Mouse (Mus musculus) stomach, postnatal 0 days (tissue): ENCODE measurements around the gene Rrbp1. TPM values are rescaled to one million over a fixed set of nuclear protein-coding genes. Genes with fewer than 3 reads are reported as not detected.

Experiments
- ATAC-seq: fragments of 200-750 bp; cut with Nextera tagmentation; 2 replicates; pipeline ENCODE4 v1.8.0; 2017; ENCODE audit not compliant: low FRiP score, low TSS enrichment
- DNase-seq: peaks from one replicate; pipeline ENCODE4 v3.0.0-alpha.2; 2016; ENCODE audit warnings: low spot score
- H3K27ac ChIP-seq: fragments of 300-500 bp; sonication (generic); replicated peaks from 2 replicates; pipeline ENCODE4 v1.5.1; 2014; ENCODE audit warnings: mild to moderate bottlenecking, control low read depth
- H3K27me3 ChIP-seq: fragments of 300-500 bp; sonication (generic); 2 replicates; pipeline ENCODE4 v1.6.1; 2014; ENCODE audit warnings: low read length; ENCODE audit not compliant: control insufficient read depth, insufficient read depth
- H3K36me3 ChIP-seq: fragments of 300-500 bp; sonication (generic); 2 replicates; pipeline ENCODE4 v1.6.1; 2014; ENCODE audit warnings: low read length, mixed read lengths; ENCODE audit not compliant: control insufficient read depth, insufficient read depth
- H3K4me1 ChIP-seq: fragments of 300-500 bp; sonication (generic); replicated peaks from 2 replicates; pipeline ENCODE4 v1.6.1; 2014; ENCODE audit warnings: antibody characterized with exemption; ENCODE audit not compliant: control insufficient read depth, insufficient read depth
- H3K4me2 ChIP-seq: fragments of 300-500 bp; sonication (generic); replicated peaks from 2 replicates; pipeline ENCODE4 v1.6.1; 2014; ENCODE audit warnings: low read depth, mild to moderate bottlenecking, control low read depth, moderate library complexity
- H3K4me3 ChIP-seq: fragments of 300-500 bp; sonication (generic); 2 replicates; pipeline ENCODE4 v1.5.1; 2014; ENCODE audit warnings: low read depth, low read length, control low read depth
- H3K9ac ChIP-seq: fragments of 300-500 bp; sonication (generic); 2 replicates; pipeline ENCODE4 v1.6.1; 2014; ENCODE audit warnings: mild to moderate bottlenecking, low read length, control low read depth, mixed read lengths
- H3K9me3 ChIP-seq: fragments of 300-500 bp; sonication (generic); 2 replicates; pipeline ENCODE4 v1.6.1; 2016; ENCODE audit warnings: low read length; ENCODE audit not compliant: control insufficient read depth
- CTCF ChIP-seq: IDR thresholded peaks from 2 replicates; pipeline ENCODE4 v1.5.1; 2016; ENCODE audit warnings: antibody characterized with exemption, low read depth, mild to moderate bottlenecking, moderate library complexity
- EP300 ChIP-seq: optimal IDR thresholded peaks from 2 replicates; pipeline ENCODE3; 2016; ENCODE audit warnings: antibody characterized with exemption
- WGBS: fragments of 180-500 bp; shearing (Covaris S2); extraction: QIAGEN DNeasy Blood & Tissue Kit; methylation state at CpG from one replicate; pipeline ENCODE4 v1.1.7; 2014; 5-methylcytosine and 5-hydroxymethylcytosine counted together
- polyA plus RNA-seq: library from polyadenylated mRNA; unstranded; fragments of >200 nt; fragmentation: Nextera tagmentation; extraction: Ambion mirVana; gene quantifications from 2 replicates; pipeline ENCODE4 v1.2.1, GENCODE M21; 2015

Gene Rrbp1
- polyA plus RNA-seq, 1 experiment from 2014 or later = 69.0 TPM

DNA sequence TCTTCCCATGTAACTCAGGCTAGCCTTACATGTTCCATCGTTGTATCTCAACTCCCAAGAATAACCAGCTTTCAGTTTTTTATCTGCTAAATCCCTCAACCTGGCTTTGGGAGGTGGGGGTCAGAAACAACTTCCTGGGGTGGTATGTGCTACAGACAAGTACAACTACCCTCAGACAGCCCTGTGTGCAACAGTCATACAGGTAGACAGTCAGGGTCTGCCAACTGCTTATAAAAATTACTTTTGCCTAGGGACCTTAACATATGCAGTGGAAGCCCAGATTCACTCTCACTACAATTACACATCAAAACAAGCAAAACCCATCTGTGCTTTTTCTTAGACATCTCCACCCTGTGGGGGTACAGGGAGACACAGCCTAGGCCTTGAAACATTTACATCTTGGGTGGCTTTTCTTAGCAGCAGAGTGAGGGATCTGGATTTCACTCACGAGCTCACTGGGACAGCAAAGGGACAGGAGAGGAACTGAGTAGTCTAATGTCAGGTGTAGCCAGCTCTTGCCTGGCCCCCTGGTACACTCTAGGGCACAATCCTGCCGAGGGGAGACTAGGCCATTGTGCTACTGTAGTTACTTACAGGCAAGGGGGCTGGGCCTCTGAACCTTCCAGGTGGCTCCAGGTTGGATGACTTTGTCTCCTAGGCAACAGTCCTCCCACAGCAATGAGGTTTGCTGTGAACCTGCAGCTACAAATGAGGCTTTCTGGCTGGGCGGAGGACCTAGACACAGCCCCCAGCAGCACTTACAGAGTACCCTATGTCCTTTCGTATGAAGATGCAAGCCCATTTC is 34.9 kb upstream of the Rrbp1 start:
- H3K27me3 ChIP-seq = no peaks in the 10 kb centered on the region
- H3K27ac ChIP-seq = no peak overlapping the region
- peaks cover 6% of the 10 kb centered on the region; the same call in 1 of the 2 replicates for H3K9me3 ChIP-seq
- DNase-seq = no peak
- H3K9ac ChIP-seq = no peak overlapping the region
- no peak overlapping the region for H3K4me3 ChIP-seq
- TF ChIP-seq EP300 (no peak), CTCF (no peak)
- H3K4me1 ChIP-seq = no peaks in the 10 kb centered on the region
- no peaks in the 10 kb centered on the region for H3K36me3 ChIP-seq
- 53% methylated on average over 5 of the region's 5 CpGs for WGBS
- H3K4me2 ChIP-seq = no peak overlapping the region
- ATAC-seq = no peak

DNA sequence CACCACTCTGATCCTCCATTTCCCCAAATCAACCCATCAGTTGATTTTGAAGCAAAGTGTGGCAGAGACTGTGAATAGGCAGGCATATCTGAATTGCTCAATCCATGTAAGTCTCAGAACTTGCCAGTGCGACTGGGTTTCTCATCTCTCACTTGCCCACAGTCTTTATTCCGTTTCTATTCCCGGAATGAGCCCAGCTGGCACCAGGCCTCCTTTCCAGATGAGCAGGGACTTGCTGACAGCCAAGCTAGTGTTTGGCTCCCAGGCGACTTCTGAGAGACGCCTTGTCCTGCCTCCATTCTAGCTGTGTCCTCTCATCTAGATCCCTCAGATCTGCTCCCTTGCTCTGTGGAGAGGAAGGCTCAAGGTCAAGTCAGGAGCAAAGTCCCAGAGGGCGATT is 33.7 kb upstream of the Rrbp1 start:
- no peak for DNase-seq
- 75% methylated on average over 6 of the region's 6 CpGs for WGBS
- ATAC-seq = no peak
- H3K36me3 ChIP-seq = no peaks in the 10 kb centered on the region
- H3K9ac ChIP-seq = no peak overlapping the region
- H3K4me1 ChIP-seq = no peaks in the 10 kb centered on the region
- H3K27me3 ChIP-seq = no peaks in the 10 kb centered on the region
- no peak overlapping the region for H3K27ac ChIP-seq
- H3K9me3 ChIP-seq = peaks cover 6% of the 10 kb centered on the region; the same call in 1 of the 2 replicates
- H3K4me2 ChIP-seq = no peak overlapping the region
- no peak overlapping the region for H3K4me3 ChIP-seq
- TF ChIP-seq EP300 = no peak
- no peak for TF ChIP-seq CTCF

DNA sequence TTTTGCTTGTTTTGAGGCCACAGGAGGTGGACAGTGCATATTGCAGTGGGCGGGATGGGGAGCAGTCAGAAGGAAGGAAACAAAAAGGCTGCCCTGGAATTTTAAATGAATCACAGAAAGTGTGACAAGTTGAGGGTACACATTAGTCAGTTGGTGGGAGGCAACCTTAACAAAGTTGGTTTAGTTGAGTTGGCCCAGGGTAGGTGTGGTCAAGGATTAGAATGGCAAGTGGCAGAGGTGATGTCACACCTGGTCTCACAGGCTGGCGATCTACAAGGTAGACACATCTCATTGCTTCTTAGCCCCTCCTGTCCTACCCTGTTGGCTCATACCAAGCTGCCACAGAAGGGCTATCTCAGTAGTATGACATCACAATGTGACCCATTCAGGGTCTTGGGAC is 21.6 kb upstream of the Rrbp1 start, which contains the start of gene Banf2:
TSS of gene Banf2 (plus strand) at position 396 of the 400 bp plus-strand sequence.
- H3K4me2 ChIP-seq = no peak within 1 kb of the TSS
- no peak within 1 kb of the TSS for H3K27ac ChIP-seq
- no peaks in the 10 kb centered on the region for H3K4me1 ChIP-seq
- TF ChIP-seq EP300 = no peak
- no peak for TF ChIP-seq CTCF
- no peaks in the 10 kb centered on the region for H3K27me3 ChIP-seq
- H3K9me3 ChIP-seq = no peaks in the 10 kb centered on the region
- no peak for DNase-seq
- ATAC-seq = peak; percentile 68
- no peaks in the 10 kb centered on the region for H3K36me3 ChIP-seq
- H3K4me3 ChIP-seq = no peak within 1 kb of the TSS
- no peak within 1 kb of the TSS for H3K9ac ChIP-seq
- WGBS = 83% methylated on average over 2 of the region's 2 CpGs

DNA sequence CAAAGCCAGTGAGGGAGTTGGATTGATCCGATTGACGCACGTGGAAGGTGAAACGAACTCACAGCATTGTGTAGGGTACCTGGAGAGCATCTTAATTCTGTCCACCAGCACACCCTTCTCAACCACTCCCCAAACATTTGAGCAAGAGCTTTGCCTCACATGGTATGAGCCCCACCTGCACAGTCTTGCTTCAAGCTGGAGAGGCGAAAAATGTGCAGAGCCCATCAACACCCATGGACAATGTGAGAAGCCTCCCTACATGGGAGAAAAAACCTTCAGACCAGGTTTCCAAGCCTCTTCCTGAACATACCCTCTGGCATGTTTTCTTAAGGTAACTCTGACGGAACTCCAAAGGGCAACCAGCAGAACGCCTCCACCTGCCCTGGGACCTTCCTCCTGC is 19.7 kb upstream of the Rrbp1 start:
- H3K4me3 ChIP-seq = no peak overlapping the region
- H3K27me3 ChIP-seq = no peaks in the 10 kb centered on the region
- no peak overlapping the region for H3K9ac ChIP-seq
- TF ChIP-seq CTCF (no peak), EP300 (no peak)
- no peaks in the 10 kb centered on the region for H3K36me3 ChIP-seq
- H3K9me3 ChIP-seq = no peaks in the 10 kb centered on the region
- H3K27ac ChIP-seq = no peak overlapping the region
- no peak overlapping the region for H3K4me2 ChIP-seq
- ATAC-seq (no peak), DNase-seq (no peak)
- 80% methylated on average over 7 of the region's 7 CpGs for WGBS
- no peaks in the 10 kb centered on the region for H3K4me1 ChIP-seq

DNA sequence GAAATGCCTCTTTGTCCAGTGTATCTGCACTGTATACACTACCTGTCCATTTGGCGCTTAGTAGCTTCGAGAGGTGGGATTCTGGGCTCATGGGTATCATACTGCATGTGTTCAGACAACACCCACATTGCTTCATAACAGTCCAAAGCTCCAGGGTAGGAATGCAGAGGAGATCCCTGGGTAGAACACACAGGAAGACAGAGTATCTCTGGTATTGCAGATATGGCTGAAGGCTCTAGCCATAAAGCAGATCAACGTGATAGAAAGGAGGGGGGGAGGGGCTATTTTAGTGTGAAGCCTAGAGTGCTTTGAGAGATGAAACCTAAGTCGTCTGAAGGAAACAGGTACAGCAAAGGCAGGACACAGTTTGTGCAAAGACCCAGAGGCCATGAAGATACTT is 15.4 kb upstream of the Rrbp1 start:
- 74% methylated on average over 4 of the region's 4 CpGs for WGBS
- DNase-seq = no peak

DNA sequence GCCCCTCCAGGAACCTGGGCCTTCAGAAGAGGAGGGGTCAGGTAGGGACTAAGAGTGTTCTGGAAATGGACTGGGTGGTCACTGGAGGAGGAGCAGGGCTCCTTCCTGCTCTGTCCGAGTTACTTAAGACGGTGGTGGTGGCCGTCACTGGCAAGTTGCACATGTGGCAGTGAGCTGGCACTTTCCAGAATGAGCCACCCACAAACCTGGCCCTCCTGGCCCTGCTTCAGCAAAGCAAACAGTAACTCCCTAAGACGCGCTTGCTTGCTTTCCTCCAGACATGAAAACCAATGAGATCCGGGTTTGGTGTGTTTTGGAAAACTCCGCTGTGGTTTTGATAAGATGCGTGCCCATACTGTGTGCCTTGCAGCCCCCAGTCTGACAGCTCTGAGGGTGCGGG is 14.3 kb upstream of the Rrbp1 start:
- WGBS = 59% methylated on average over 9 of the region's 9 CpGs
- ATAC-seq = peak; percentile 83
- H3K4me1 ChIP-seq = no peaks in the 10 kb centered on the region

More for the DNA sequence above, 15.4 kb upstream of the Rrbp1 start:
- Histone ChIP-seq H3K4me3 (no peak overlapping the region), H3K9me3 (no peaks in the 10 kb centered on the region), H3K4me2 (no peak overlapping the region), H3K4me1 (no peaks in the 10 kb centered on the region), H3K27ac (no peak overlapping the region), H3K36me3 (no peaks in the 10 kb centered on the region), H3K27me3 (no peaks in the 10 kb centered on the region), H3K9ac (no peak overlapping the region)
- TF ChIP-seq CTCF (no peak), EP300 (no peak)
- no peak for ATAC-seq

More for the DNA sequence above, 14.3 kb upstream of the Rrbp1 start:
- peak; percentile 68 for DNase-seq
- no peak overlapping the region for H3K4me2 ChIP-seq
- no peak overlapping the region for H3K27ac ChIP-seq
- TF ChIP-seq EP300 = no peak
- no peak for TF ChIP-seq CTCF
- H3K9ac ChIP-seq = no peak overlapping the region
- H3K27me3 ChIP-seq = no peaks in the 10 kb centered on the region
- H3K36me3 ChIP-seq = no peaks in the 10 kb centered on the region
- H3K9me3 ChIP-seq = no peaks in the 10 kb centered on the region
- H3K4me3 ChIP-seq = no peak overlapping the region
